Mouse (Mus musculus) lung, adult 2 months (tissue): ENCODE measurements around the gene Adm2. TPM values are rescaled to one million over a fixed set of nuclear protein-coding genes. Genes with fewer than 3 reads are reported as not detected.

ENCODE experiments used
- DNase-seq: peaks from one replicate; pipeline ENCODE4 v3.0.0; 2022
- H3K4me1 ChIP-seq: fragments of 200-500 bp; 2 replicates; pipeline ENCODE4 v1.6.1; 2011; ENCODE audit warnings: low read length; ENCODE audit not compliant: control insufficient read depth, insufficient read depth
- H3K4me3 ChIP-seq: fragments of 200-500 bp; replicated peaks from 2 replicates; pipeline ENCODE3; 2011; ENCODE audit warnings: low read depth, mild to moderate bottlenecking, control low read depth, low read length; ENCODE audit errors: extremely low read depth
- CTCF ChIP-seq: fragments of 200-500 bp; IDR thresholded peaks from 2 replicates; pipeline ENCODE4 v1.5.1; 2011; ENCODE audit warnings: mild to moderate bottlenecking, low read length, control low read depth; ENCODE audit not compliant: insufficient read depth
- POLR2A ChIP-seq: fragments of 200-500 bp; IDR thresholded peaks from 2 replicates; pipeline ENCODE4 v1.6.1; 2011; ENCODE audit warnings: low read depth, mild to moderate bottlenecking, control low read depth, low read length, borderline replicate concordance; ENCODE audit errors: extremely low read depth
- WGBS: fragments of 180-500 bp; shearing (Covaris S2); methylation state at CpG from one replicate; pipeline ENCODE4 v1.1.7; 2018; 5-methylcytosine and 5-hydroxymethylcytosine counted together
- polyA plus RNA-seq: library from polyadenylated mRNA; depleted of rRNA; stranded (reverse); fragments of >200 nt; gene quantifications from 2 replicates; pipeline ENCODE4 v1.2.3, GENCODE M21; 2012

Adm2 gene
- polyA plus RNA-seq, 1 experiment: 0.75 TPM

DNA sequence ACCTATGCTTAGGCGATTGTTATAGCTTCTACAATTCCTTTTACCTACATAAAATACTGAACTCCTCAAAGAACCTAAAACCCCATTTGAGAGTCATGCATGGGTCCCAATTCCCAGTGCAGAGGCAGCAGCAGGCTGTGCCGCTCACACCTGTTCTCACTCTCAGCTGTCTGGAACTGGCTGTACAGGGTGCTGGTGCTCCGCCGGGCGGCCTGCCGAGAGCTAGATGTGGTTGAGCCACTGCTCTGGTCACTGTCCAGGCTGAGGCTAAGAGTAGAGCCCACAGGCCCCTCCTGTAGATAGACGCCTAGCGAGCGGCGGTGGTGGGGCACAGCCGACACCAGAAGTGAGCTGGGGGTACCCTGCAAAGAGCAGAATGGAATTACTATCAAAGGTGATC is 33.1 kb upstream of the Adm2 start:
- 96% methylated on average over 11 of the region's 11 CpGs for WGBS
- DNase-seq: no peak
- TF ChIP-seq CTCF: no peak
- TF ChIP-seq POLR2A: no peak
- Histone ChIP-seq H3K4me3 (no peak overlapping the region), H3K4me1 (no peaks in the 10 kb centered on the region)

DNA sequence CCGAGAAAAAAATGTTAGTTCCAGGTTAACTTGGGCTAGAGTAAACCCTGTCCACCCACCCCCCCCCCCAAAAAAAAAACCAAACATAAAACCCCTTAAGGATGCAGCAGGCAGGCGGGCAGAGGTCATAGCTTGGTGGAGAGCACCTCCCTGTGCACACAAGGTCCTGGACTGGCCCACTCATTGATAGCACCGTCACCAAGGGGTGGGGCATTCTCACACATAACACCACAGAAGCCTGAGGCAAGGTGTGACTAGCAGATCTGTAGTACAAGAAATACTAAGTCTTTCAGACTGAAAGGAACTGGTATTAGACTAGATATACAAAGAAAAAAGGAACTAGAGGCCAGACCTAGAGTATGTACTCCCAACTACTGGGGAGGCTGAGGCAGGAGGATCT is 31.0 kb upstream of the Adm2 start:
- TF ChIP-seq POLR2A (no peak), CTCF (no peak)
- WGBS: 73% methylated on average over 3 of the region's 3 CpGs
- no peaks in the 10 kb centered on the region for H3K4me1 ChIP-seq

GRCm38 (mm10) chr15:89292795-89293194 is 29.7 kb upstream of the Adm2 start:
- DNase-seq: no peak

More for the DNA sequence above, 31.0 kb upstream of the Adm2 start:
- H3K4me3 ChIP-seq: no peak overlapping the region
- DNase-seq: no peak

GRCm38 (mm10) chr15:89293778-89294177 is 28.7 kb upstream of the Adm2 start:
- no peak for DNase-seq
- no peaks in the 10 kb centered on the region for H3K4me1 ChIP-seq
- H3K4me3 ChIP-seq: no peak overlapping the region
- TF ChIP-seq CTCF (no peak), POLR2A (no peak)
- WGBS: 91% methylated on average over 10 of the region's 10 CpGs

More at GRCm38 (mm10) chr15:89292795-89293194, 29.7 kb upstream of the Adm2 start:
- no peaks in the 10 kb centered on the region for H3K4me1 ChIP-seq
- WGBS: 10% methylated on average over 2 of the region's 2 CpGs
- no peak for TF ChIP-seq POLR2A
- no peak for TF ChIP-seq CTCF
- no peak overlapping the region for H3K4me3 ChIP-seq

DNA sequence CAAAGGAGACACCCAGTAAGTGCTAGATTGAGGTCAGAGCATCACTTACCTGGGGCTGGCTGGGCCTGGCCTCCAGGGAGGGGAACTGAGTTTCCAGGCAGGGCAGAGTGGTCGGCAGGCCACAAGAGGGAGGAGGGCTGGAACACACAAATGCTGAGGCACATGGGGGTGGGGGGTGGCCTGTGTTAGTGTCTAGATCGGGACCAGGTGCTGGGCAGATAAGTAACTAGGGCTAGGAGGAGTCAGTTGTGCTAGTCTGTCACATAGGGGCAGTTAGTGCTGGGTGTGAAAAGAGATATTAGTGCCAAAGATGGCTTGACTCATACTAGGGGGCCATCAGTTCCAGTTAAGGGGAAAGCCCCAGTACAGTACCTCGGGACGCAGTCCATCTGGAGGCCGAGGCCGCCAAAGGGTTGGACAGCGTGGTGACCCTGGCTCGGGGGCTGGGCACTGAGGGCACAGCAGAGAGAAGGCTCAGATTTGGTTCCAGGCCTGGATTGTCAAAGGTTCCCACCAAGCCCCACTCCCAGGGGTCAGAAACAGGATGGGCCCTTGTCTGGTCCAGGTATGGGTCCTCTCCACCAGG is 26.8 kb upstream of the Adm2 start:
- no peak for TF ChIP-seq POLR2A
- no peak for TF ChIP-seq CTCF
- Histone ChIP-seq H3K4me3 (no peak overlapping the region), H3K4me1 (no peaks in the 10 kb centered on the region)
- DNase-seq: no peak
- 75% methylated on average over 8 of the region's 8 CpGs for WGBS

DNA sequence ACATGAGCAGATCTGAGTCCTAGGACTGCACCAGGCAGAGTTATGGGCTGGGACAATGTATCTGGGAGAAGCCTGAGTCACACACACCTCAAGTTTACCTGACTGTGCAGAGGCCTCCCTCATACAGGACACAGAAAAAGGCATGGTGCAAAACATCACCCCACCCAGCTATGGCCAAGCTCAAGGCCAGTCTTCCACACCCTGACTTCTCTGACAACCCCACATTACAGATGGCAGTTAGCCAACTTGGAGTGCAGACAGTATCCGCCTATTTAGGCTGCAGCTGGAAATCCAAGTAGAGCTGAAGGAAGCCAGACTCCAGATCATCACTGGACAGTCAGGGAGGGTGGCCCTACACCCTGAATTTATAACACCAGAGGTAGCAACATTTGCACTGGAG is 26.1 kb upstream of the Adm2 start:
- DNase-seq: no peak
- Histone ChIP-seq H3K4me1 (no peaks in the 10 kb centered on the region), H3K4me3 (no peak overlapping the region)
- no peak for TF ChIP-seq POLR2A
- 23% methylated on average over 1 of the region's 1 CpGs for WGBS

DNA sequence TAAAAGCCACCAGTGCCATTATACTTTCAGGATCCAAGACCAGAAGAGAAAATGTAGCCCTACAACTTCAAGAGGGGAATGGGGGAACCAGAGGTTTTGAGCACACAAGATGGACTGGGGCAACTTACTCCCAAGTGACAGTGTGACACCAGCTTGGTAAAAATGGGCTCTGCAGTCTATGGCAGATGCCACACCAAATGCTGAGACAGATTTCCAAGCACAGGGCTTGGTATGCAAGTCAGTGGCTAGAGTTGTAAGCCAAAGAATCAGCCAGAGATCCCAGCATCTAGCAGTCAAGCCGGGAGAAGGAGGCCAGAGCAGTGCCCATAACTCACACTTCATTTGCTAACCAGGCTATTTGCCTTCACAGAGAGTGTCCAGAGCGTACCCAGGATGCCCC is 24.8 kb upstream of the Adm2 start:
- TF ChIP-seq POLR2A: no peak
- no peak for TF ChIP-seq CTCF
- no peaks in the 10 kb centered on the region for H3K4me1 ChIP-seq
- no peak overlapping the region for H3K4me3 ChIP-seq
- 96% methylated on average over 2 of the region's 2 CpGs for WGBS
- no peak for DNase-seq

GRCm38 (mm10) chr15:89300180-89300579 is 22.3 kb upstream of the Adm2 start:
- DNase-seq: no peak
- Histone ChIP-seq H3K4me3 (no peak overlapping the region), H3K4me1 (no peaks in the 10 kb centered on the region)
- no peak for TF ChIP-seq POLR2A
- TF ChIP-seq CTCF: no peak
- 89% methylated on average over 13 of the region's 13 CpGs for WGBS

GRCm38 (mm10) chr15:89300600-89300999 is 21.9 kb upstream of the Adm2 start:
- DNase-seq: no peak
- no peak overlapping the region for H3K4me3 ChIP-seq
- H3K4me1 ChIP-seq: no peaks in the 10 kb centered on the region
- TF ChIP-seq CTCF: no peak
- TF ChIP-seq POLR2A: no peak
- 90% methylated on average over 8 of the region's 8 CpGs for WGBS

GRCm38 (mm10) chr15:89305966-89306365 is 16.6 kb upstream of the Adm2 start:
- DNase-seq: no peak

More at GRCm38 (mm10) chr15:89305966-89306365, 16.6 kb upstream of the Adm2 start:
- peaks cover 4% of the 10 kb centered on the region; the same call in 1 of the 2 replicates for H3K4me1 ChIP-seq
- WGBS: 72% methylated on average over 1 of the region's 1 CpGs
- TF ChIP-seq CTCF (no peak), POLR2A (no peak)
- H3K4me3 ChIP-seq: no peak overlapping the region
